Mouse (Mus musculus) kidney, postnatal 36 days (tissue): Measurements from ENCODE around the gene Ncmap.

Source experiments
- DNase-seq, 2 experiments: peaks; one replicate each; pipeline ENCODE4 v3.0.0; 2021 to 2022; ENCODE audit warnings: mixed read lengths in 2 of 2

Ncmap gene

DNA sequence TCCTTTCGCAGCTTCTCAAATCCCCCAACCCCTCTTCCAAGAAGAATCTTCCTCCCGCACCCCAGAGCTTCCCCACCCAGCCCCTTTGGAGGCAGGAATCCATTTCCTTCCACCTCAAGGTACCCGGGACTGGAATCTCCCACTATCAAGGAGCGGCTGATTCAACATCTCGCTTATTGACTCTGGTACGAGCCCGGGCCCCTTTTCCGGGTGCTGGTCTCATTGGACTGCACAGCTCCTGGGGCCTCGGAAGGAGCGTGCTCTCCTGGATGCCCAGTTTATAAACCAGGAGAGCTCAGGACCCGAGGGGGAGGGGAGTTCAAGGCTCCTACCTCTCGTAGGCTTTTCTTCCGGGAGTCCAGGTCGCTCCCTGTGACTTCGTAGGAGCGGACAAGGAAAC, 476 bp downstream of the Ncmap start:
- DNase-seq: no peak

DNA sequence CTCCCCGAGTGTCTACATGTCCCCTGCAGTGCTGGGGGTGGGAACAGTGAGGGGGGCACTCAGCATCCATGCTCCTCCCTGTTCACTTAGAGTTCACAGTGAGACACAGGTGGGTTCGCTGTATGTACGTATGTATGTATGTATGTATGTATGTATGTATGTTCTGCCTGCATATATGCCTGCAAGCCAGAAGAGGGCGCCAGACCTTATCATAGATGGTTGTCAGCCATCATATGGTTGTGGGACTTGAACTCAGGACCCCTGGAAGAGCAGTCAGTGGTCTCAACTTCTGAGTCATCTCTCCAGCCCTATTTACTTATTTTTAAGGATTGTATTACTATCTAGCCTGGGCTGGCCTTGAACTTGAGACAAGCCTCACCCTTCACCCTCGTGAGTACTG, 1.7 kb downstream of the Ncmap start:
- no peak for DNase-seq

DNA sequence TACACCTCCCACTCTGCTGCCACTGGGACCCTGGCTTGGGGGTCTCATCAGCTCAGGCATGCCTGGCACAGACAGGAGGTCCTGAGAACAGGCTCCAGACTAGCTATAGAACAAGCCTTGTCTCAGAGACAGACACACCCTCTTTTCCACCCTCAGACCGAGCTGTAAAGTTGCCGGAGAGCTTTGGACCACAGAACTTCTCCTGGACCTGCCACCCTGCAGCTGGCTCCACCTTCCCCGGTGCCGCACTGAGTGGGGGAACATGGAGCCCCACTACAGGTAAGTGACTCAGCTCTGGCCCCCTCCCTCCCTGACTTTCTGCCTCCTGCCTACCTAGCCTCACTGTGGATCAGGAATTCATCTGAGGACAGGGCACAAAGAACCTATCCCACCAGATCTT, 2.7 kb downstream of the Ncmap start:
- no peak for DNase-seq

DNA sequence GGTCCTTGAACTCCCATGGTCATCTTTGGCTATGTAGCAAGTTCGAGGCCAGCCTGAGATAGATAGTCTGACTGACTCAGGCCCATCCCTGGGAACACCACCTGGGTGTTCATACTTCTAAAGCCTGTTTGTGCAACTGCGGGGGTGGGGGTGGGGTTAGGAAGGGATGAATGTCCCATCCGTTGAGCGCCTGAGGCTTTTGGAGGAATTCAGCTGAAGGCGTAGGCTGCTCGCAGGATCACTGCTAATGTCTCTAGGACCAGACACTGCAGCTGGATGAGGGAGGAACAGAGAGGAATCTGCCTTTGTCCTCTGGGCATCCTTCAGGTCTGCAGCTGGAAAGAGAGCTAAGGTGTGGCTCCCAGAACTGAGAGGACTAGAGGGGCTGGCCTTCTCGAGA, 3.4 kb downstream of the Ncmap start:
- DNase-seq: no peak

DNA sequence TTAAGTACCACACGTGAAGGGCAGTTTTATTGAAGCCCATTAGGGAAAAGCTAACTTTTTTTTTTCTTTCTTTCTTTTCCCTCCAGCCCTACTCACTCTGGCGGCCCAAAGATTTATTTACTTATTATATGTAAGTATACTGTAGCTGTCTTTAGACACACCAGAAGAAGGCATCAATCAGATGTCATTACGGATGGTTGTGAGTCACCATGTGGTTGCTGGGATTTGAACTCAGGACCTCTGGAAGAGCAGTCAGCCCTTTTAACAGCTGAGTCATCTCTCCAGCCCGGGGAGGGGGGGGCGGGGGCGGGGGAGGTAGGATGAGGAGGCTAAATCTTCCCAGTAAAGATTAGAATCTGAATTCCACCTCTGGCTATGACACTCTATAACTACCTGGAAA, 4.6 kb downstream of the Ncmap start:
- no peak for DNase-seq

DNA sequence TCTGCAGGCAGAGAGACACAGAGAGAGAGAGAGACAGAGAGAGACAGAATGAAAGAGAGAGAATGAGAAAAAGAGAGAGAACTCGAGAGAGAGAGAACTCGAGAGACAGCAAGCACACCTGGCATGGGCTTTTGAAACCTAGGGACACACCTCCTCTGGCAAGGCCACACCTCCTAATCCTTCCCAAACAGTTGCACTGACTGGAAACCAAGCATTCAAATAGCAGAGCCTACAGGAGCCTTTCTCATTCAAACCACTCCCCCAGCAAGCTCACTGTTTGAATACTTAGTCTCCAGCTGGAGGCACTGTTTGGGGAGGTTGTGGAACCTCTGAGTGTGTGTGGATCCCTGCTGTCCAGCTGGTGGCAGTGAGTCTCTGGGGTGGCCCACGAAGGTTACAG, 5.2 kb downstream of the Ncmap start:
- DNase-seq: no peak

DNA sequence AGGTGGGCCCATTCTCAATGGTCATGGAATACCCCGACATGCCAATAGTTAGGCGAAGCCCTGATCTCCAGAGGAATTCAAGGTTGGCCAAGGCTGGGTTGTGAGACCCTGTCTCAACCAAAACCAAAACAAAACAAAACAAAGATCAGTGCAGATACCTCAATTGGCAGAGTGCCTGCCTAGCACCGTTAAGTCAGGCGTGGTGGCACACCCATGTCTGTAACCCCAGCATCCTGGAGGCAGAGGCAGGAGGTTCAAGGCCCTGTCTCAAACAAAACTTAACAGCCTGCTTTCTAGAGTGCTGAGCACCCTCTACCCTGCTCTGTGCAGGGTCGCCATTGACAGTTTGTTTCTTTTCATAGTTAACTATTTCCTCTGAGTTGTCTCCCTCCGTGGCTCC, 7.0 kb downstream of the Ncmap start:
- DNase-seq: no peak

DNA sequence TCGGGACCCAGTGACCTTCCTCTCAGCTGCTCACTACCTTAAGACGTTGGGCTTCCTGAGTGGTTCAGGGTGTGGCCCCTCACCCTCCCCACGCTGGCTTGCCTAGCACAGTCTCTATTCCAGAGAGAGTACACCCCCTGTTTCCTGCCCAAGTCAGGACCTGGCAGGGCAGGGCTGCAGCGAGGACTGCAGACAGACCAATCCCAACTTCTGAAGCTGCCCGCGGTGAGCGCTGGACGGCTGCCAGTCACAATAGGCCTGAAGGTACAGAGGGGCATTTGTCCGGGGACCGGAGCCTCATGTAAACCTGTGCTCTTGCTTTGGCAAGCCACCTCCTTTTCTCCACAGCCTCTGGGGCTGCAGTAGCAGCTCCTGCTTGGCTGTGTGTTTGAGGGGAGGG, 12.4 kb downstream of the Ncmap start:
- peak; percentile 22 to 64 for DNase-seq

DNA sequence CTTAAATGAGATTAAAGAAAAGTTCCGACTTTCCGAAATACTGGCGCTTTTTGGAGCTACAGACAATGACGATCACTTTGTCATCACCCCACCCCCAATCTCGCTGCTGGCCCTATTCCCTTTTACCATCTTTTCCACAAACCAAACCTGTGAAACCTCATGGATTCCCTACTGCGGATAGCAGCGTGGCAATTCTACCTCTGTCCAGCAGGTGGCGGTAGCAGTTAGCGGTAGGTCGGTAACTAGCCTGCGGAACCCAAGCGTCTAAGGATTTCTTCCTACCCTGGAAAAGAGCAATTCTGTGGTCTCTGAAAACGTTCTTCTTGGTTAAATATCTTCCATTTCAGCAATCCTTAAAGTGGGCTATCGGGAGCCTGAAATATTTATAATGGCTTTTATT, 15.7 kb downstream of the Ncmap start:
- peak; percentile 66 to 88 for DNase-seq

DNA sequence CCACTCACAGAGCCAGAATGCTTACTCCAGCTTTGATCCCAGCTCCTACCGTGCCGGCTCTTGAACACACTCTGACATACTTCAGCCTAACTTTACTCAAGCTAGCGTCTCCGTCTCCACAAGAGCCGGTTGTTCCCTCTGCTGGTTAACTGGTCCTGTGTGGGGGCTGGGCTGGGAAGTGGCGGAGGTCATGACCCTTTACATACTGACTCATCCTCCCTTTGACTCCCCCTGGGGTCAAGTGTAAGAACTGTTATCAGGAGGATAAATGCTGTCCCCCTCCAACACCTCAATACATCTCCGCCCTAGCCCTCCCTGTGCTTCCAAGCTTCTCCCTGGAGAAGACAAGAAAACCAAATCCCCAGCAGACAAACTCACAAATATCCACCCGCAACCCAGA, 16.7 kb downstream of the Ncmap start:
- DNase-seq: no peak

DNA sequence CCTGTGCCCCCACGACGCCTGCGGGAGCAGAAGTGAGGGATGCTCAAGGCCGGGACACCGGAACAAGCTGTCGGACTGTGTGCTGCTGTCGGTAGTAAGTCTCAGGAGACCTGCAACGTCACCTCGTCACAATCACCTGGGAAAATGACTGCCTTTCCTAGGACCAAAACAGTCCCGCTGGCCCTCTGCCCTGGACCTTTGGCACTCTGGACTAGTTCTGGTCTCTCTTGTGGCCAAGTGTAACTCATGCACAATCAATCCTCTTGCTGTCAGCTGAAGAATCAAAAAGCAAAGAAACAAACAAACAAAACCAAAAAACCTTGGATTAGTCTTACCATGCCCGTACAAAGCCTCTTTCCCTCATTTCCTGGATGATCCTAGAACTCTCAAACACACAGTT, 20.8 kb downstream of the Ncmap start:
- peak in 1 of 2 experiments; percentile 57 for DNase-seq

DNA sequence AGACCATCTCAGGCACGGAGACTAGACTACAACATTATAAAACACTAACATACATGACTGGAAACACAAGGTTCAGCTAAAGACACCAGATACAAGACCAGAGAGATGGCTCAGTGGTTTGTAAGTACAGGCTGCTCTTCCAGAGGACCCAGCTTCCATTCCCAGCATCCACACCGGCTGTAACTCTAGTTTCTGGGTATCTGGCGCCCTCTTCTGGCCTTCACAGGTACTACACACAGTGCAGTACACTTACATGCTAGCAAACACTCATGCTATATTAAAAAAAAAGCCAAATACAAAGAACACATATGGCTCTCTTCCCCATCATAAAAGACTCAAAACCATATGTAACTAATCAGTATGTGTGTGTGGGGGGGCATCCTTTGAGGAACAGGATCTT, 22.6 kb downstream of the Ncmap start:
- DNase-seq: no peak

DNA sequence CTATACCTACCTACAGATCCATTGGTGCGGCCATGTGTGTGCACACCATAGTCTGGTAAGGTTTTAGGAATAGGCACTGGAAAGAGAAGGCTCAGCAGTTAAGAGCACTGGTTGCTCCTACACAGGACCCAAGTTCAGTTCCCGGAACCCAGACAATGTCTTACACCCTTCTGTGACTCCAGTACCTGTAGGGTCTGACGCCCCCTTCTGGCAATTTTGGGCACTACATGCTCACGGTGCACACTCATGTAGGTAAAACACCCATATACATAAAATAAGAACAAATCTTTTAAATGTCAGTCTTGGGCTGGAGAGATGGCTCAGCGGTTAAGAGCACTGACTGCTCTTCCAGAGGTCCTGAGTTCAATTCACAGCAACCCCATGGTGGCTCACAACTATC, 24.7 kb downstream of the Ncmap start:
- DNase-seq: no peak

DNA sequence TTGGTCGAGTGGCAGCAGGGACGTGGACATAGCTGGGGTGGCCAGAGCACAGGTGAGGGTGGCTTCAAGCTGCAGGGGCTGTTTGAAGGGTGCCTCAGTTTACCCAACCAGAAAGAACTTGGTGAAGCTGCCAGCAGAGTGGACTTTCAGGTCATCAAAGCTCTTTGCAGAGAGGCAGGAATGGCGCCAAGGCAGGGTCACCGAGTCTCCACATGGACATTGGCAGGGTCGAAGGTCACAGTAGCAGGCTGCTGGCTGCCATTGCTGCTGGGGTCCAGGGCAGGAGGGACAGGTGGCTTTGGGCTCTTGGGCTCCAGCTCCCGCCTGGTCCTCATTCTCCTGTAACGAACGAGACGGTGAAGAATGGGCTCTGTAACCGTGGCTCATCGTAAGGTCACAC, 27.7 kb downstream of the Ncmap start:
- DNase-seq: peak in 1 of 2 experiments; percentile 70

DNA sequence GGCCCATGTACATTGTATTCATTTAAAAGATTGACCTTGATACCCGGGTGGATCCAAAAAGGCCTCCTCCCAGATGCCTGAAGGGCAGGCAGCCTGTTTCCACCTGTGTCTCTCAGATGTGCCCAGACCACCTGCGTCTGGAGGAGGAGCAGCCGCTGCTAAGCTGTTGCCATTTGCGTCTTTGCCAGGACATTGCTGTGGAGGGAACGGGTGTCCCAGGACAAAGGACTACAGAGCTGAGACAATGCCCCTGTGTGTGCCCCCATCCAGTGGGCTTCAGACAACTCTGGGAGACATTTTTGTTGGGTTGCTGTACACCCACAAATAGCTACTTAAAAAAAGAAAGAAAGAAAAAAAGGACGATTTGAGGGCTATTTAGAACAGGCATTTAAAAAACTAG, 35.2 kb downstream of the Ncmap start:
- DNase-seq: no peak

DNA sequence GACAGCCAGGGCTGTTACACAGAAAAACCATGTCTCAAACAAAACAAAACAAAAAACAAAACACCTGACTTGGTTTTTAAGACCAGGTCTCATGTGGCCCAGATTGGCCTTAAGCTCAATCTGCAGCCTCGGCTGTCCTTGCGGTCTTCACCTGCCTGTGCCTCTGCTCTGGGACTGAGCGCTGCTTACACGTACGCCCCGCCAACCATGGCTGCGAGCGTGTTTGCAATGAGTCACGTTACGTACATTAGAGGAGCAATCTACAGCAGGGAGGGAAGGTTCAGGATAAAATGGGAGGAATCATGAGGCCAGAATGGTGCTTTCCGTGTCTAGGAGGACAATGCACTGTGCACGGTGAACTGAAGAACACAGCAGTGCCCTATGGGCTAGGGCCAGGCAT, 36.3 kb downstream of the Ncmap start:
- no peak for DNase-seq

DNA sequence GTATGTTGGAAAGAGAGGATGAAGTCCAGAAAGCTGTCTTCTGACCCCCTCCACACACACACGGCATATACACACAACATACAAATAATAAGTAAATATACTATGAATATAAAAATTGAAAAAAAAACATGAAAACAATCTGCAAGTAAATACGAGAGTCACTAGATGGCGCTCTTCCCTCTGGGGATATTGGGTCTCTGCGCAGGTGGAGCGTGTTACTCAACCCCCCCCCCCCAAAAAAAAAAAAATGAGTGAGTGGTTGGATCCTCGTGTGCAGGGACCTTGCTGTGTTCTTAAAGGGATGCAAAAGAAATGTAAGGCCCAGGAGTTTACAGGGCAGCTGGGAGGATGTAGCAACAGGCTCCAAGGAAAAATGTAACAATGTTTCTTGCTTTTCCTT, 39.3 kb downstream of the Ncmap start:
- peak in 1 of 2 experiments; percentile 54 for DNase-seq

DNA sequence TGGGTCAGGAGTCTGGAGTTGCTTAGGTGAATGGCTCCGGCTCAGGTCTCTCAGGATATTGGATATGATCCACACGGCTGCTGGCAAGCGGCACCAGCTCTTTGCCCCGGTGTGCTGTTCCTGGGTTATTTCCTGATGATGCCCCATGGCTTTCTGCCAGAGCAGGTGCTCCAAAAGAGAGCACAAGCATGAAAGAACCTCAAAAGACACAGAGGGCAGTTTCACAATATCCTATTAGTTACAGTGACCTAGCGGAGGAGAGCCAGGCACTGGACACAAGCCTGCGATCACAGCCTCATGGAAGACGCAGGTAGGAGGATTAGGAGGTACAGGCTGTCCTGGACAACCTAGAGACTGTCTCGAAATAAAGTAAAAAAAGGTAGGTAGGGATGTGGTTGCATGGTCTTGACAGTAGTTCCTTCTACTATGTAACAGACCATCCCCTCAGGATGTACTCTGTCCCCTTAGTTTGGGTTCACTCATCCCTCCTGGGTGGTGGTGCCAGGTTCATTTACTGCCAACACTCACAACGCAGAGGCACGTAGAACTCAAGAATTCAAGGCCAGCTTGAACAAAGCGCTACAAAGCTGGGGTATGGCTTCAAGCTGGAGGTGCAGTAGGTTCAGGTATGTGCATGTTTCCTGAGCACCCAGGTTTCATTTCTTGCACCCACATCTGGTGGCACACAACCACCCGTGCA, 40.7 kb downstream of the Ncmap start:
- DNase-seq: peak; percentile 79 to 85

DNA sequence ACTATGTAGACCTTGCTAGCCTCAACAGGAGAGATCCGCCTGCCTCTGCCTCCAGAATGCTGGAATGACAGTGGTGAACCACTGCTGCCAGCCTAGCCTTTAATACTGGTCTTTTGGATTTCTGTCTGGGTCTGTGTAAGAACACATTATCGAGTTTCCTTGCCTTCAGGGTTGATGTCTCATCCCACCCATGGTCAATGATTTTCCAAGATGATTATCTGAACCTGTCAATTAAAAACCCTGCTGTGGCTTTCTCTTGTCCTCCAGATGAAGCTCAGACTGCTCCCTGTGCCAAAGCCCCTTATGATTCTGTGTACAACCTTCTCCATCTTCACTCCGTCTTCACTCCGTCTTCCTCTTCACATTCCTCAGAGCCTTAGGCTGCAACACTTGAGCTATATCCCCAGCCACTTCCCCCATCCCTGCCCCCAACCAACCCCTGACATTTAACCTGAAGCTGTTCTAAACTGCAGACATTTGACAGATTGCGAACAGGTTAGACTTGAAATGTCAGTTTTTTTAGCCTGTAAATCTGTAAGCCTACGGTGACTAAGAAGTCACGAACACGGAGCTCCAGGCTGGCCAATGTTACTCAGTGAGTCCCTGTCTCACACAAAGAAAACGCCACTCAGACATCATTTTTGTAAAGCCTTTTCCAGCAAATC, 42.0 kb downstream of the Ncmap start:
- no peak for DNase-seq

DNA sequence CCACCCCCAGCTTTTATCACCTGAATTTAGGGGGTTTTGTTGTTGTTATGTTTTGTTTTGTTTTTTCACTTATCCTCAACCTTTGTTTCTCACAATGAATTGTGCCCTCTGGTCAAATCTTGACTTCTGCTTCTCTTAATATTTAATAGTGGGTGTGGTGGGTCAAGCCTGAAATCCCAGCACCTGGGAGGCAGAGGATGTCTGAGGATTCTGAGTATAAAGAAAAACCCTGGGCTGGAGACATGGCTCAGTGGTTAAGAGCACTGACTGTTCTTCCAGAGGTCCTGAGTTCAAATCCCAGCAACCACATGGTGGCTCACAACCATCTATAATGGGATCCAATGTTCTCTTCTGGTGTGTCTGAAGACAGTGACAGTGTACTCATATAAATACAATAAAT, 43.3 kb downstream of the Ncmap start:
- peak in 1 of 2 experiments; percentile 48 for DNase-seq

DNA sequence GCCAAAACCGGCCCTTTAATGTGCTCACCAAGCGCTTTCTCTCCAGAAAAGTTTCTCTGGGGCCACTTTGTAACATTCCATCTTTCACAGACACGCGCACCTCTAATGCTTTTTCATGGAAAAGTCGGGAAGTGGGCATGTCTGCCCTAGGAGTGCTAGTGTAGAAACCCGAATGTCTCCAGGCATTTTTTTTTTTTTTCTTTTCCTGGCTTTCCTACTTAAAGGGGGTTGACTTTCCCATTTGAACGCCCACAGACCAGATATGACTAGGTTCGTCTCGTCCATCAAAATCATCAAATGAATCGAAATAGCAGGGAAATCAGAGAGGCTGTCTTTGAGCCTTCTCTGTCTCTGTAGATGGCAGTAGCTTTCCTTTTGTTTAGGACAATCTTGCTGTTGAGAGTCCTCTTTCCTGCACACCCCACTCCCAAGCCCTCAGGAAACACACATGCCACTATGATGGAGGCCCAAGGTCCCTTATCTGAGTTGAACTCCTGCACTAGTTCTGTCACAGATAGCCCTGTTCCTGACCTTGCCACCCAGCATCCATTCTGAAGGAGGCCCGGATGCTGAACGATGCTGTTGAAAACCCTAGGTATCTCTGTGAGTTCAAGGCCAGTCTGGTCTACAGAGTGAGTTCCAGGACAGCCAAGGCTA, 44.1 kb downstream of the Ncmap start:
- DNase-seq: no peak

DNA sequence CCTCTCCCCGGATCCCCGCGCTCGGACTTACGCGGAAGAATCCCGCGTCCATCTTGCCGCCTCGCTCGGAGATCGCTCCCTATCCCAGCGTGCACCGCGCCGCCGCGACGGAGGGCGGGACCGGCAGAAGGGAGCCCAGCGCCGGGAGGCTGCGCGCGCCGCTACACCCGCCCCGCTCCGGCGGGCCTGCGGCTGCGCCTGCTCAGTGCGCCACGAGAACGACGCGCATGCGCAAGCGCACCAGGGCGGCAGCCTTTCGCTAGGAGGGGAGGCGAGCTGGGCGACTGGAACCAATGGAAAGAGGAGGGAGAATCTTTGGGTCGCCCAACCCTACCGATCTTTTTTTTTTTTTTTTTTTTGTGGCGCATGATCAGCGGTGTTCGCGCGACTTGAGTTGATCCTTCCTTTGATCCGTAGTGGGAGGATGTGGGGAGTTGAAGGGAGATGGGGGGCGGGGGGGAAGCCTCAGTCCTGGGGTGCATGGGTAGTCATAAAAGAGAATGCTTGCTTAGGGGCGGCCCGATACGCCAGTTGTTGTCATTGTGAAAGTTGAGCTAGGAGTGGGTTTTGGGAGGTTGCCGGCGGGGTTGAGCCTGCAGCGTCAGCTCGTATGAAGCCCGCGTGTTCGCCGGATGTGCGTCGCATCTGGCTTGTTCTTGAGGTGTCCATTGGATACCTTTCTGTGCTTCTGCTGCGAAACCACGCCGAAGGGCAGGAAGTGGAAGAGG, 44.8 kb downstream of the Ncmap start, which contains the start of gene Srrm1:
Gene Srrm1, minus strand, starts transcription at position 256 of the 728 bp plus-strand sequence.
- peak; percentile 98 to 100 for DNase-seq

DNA sequence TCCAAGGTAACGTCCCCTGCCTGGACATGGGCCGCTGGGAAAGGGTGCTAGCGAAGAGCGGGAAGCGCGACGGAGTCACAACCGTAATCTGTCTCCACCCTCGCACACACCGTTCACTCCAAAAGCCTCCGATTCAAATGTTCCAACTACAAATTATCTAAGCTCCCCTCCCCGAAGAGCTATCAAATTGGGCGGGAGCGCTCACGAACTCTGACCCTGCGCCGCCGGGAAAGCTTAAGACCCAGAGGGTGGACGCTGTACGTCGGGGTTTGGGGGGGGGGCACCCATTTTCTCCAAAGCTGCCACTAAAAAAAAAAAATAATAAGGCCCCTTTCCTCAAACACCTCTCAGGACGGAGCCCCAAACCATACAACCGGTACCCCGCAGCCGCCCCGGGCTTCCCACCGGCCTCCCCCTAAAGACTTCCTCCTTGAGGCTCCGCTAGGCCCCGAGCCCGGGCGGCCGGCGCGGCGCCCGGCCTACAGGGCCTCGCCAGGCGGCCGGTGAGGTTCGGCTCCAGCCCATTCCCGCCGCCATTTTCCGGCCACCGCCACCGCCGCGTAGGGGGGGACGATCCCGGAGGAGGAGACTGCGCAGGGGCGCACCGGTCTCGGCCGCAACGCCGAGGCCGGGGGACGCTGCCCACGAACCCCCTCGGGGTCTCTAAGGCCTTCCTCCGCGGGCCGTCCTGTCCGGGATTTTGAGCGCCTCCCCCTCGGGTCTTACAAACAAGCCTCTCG, 45.5 kb downstream of the Ncmap start:
- DNase-seq: peak in 1 of 2 experiments; percentile 65
